Mouse (Mus musculus) common myeloid progenitor, adult 5-6 weeks (primary cell): Measurements from ENCODE around the gene Gpx3. TPM values are rescaled to one million over a fixed set of nuclear protein-coding genes. Genes with fewer than 3 reads are reported as not detected.
A peak's percentile ranks its signal among the peaks of the same experiment; 100 is the strongest.

Experiments
- ATAC-seq: replicated peaks from 2 replicates; pipeline ENCODE4 v1.8.0; 2016; ENCODE audit warnings: low read depth, mild to moderate bottlenecking, moderate TSS enrichment, inconsistent platforms; ENCODE audit not compliant: poor library complexity, severe bottlenecking
- total RNA-seq: library from RNA; stranded (forward); fragments of 200-1000, 187-1606 nt; gene quantifications from 2 replicates; pipeline ENCODE4 v1.2.3, GENCODE M21; 2017

Gene Gpx3
- total RNA-seq, 1 experiment from 2014 or later, result 0.23 TPM

DNA sequence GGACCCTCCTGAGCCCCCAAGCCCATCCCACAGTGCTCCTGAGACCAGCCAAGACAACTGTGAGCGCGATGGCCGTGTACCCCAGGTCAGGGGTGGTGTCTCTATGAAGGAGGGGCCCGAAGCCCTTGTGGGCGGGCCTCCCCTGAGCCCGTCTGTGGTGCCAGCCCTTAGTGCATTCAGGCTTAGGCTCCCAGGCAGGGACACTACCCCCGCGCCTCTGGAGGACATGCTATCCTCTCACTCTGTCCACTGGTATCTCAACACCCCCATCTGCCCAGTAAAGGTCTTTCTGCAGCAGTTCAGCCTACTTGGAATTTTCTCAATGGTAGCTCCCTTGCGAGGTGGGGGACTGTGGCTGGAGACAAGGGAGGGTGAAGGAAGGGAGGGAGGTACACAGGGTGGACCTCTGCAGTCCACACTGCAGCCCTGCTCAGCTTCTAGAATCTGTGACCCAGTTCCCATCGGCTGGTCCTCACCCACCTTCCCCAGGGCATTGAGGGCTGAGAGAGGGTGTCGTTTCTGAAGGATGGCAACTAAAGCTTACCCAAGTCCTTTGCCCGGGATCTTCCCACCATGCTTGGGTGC, 7.9 kb downstream of the Gpx3 start:
- ATAC-seq, result no peak

- no peak for ATAC-seq
Observed at GRCm38 (mm10) chr11:54911201-54911600, 8.9 kb downstream of the Gpx3 start.

GRCm38 (mm10) chr11:54911671-54912502, 9.6 kb downstream of the Gpx3 start:
- ATAC-seq, result no peak

DNA sequence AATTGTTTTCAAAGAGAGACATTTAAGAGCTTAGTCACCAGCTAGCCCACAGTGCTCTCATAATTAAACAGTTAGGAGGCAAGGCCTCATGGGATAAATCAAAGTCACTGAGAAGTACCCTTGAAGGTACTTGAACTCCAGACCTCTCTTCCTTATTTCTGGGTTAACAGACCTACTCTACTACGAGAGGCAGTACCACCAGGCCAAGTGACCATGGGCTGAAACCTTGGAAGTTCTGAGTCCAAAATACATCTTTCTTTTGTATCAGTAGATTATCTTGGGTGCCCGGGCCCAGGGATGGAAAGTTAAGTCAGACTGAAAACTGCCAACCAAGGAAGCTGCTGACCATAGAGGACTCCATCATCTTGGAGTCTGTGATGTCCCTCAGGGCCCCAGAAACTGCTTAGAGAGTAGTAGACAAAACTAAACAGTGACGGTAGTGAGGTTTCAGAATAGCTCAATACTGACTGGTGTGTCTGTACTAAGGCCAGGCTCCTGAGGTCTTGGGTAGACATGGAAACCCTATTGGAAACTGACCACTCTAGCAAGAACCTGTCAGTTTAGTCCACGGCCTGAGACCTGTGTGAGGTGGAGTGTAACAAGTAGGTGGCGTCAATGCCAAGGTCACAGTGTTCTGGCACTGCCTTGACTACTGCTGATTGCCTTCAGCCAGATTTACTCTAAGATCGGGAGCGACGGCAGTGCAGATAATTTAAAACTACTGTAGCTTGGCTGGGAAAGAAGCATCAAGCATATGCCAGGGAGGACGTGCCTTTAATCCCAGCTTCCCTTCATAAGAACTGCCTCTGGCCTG, 10.5 kb downstream of the Gpx3 start:
- ATAC-seq, result no peak

DNA sequence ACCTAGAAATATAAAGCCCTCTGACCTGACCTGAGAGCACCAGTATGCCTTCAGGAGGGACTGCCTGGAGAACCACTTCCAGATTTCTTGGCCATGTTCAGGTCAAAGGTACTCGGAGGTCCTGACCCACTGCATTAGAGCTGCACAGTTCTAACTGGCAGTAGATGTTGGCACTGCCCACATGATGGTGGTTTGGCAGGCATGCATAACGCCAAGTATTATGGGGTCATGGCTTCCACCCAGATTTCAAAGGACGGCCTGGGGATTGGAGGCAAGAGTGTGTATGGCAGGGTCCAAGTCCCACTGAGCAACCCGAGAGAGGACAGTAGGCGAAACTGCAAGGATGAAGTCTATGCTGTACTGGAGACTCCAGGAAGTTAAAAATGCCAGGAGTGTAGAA, 11.6 kb downstream of the Gpx3 start:
- no peak for ATAC-seq

GRCm38 (mm10) chr11:54917461-54917860, 15.2 kb downstream of the Gpx3 start:
- no peak for ATAC-seq

GRCm38 (mm10) chr11:54918273-54918672, 16.0 kb downstream of the Gpx3 start:
- no peak for ATAC-seq

- no peak for ATAC-seq
Observed at GRCm38 (mm10) chr11:54920127-54920972, 18.1 kb downstream of the Gpx3 start.

GRCm38 (mm10) chr11:54920973-54921580, 18.8 kb downstream of the Gpx3 start:
- ATAC-seq, result no peak

- ATAC-seq, result no peak
Observed at GRCm38 (mm10) chr11:54921798-54922197, 19.5 kb downstream of the Gpx3 start.

GRCm38 (mm10) chr11:54922488-54922887, 20.2 kb downstream of the Gpx3 start:
- no peak for ATAC-seq

DNA sequence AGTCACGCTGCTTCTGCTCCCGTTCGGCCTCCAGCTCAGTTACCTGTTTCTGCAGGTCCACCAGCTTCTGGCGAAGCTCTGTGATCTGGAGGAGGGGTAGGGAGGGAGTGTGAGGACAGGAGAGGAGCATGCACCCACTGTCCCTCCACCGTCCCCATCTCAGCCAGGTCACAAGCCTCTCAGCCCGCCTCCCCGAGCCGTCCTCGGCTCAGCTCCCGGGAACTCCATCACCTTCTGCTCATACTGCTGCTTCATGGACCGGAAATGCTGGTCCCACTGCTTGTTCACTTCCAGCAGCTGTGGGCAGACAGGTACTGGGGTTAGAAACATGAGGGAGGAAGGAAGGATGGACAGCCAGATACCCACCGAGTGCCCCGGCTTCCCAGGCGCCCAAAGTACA, 21.9 kb downstream of the Gpx3 start:
- no peak for ATAC-seq

- peak; percentile 78 for ATAC-seq
Observed at GRCm38 (mm10) chr11:54927346-54928140, 25.3 kb downstream of the Gpx3 start.

DNA sequence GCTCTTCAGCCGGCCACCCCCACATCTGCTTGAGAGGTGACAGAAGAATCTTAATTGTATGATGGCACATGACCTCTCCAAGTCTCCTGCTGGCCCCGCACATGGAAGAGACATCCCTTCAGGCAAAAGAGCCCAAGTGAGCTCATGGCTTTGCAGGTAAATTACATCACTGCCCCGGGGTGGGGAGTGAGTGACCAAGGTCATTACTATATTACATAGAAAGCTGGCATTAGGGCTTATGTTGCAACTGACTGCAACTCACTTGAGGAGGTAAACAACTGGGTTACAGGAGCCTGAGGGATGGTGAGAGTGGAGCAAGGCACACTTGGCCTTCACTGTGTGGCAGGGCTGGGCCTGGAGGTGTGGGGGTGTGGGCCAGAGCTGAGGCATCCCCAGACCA, 26.0 kb downstream of the Gpx3 start:
- ATAC-seq, result no peak

GRCm38 (mm10) chr11:54928886-54929285, 26.6 kb downstream of the Gpx3 start:
- ATAC-seq, result no peak

DNA sequence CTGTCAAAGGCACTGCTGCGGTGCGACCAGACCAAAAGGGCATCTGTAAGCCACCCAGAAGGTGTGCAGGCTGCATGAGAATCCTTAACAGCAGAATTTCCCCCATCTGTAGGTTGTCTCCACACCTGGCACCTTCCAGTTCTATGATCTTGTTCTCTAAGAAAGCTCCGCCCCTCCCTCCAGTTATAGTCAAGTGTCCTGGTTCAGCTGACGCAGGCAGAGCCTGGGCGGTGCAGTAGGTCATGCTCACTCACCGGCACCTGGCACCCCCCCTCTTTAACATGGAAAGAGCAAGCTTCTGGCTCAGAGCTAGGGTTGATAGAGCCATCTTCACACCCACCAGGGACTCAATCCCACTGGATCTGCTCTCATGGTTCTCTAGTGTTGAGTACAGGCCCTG, 27.0 kb downstream of the Gpx3 start:
- ATAC-seq, result no peak

DNA sequence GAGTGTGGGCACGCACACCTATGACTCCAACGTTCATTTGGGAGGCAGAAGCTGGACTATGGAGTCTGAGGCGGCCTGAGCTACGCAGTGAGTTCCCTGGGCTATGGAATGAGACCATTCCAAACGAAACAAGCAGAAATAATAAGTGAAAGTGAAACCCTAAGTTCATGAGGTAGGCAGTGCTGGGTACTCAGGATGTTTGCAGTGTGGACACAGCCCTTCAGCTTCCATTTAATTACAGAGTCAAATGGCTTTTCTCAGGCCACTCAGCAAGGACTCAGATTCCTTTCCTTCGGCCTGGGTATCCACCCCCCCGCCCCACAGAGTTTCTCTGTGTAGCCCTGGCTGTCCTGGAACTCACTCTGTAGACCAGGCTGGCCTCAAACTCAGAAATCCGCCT, 27.5 kb downstream of the Gpx3 start:
- ATAC-seq, result no peak

DNA sequence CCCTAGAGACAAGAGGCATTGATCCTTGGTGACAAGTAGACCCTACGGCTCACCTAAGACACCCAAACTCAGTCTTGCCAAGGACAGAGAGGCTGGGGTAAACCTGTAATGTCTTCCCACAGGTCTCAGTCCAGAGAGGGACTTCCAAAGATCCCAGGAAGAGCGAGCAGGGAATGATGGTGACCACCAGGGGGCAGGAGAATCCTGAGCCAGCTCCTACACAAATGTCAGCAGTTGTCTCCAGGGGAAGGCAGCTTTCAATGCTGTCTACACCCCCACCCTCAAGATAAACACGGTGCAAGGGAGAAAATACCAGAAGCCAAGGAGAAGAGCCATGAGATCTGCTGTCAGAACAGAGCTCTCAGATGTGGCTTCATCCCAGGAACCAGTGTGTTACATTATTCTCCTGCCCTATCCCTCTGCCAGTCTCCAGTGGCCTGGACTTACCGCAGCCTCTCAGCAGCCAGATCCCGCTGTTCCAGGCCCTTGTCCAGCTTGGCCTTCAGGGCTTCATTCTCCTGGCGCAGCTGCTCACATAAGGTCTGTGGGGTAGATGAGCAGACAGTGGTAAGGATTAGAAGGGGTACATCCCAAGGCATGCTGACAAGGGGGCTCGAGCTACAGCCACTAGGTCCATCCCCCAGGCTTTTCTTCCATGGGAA, 28.2 kb downstream of the Gpx3 start:
- no peak for ATAC-seq
